Mouse (Mus musculus): ENCODE measurements at regions not wholly inside any gene's neighbourhood (a gene's known extent, or its start where the extent isn't known, plus 50 kb on each side); places are given as distances from the start of the nearest gene placed in this dataset.

DNA sequence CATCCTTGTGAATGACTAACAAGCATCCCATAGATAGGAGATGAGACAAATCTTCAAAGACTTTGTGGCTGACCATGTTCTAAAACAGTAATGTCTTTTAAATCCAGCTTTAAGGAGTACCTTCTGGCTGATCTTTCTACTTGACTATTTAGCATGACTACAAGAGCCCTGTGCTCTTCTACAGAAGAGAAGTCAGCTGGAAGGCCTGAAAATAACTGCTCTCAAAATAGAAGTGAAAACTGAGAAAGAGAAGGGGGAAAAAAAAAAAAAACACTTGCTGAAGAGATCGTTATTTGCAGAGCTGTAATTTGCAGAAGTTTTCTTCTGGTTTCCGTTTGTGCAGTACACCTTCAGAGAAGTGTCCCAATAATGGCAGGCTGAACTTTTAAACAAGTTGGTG is 626.8 kb downstream of the Tecrl start:
- no peak for TF ChIP-seq CTCF (conservative IDR thresholded peaks at IDR 0.05; ENCODE audit: insufficient read depth, insufficient read length, low read depth, low read length)
- TF ChIP-seq POLR2A (IDR thresholded peaks at IDR 0.05; ENCODE audit: low read depth, low read length), result no peak
